Mouse (Mus musculus): ENCODE measurements around the gene Kank2. TPM values are rescaled to one million over a fixed set of nuclear protein-coding genes. Genes with fewer than 3 reads are reported as not detected.

Gene Kank2
- polyA plus RNA-seq, 1 experiment from 2014 or later: 11.1 TPM

GRCm38 (mm10) chr9:21829834-21830460 lies 31.4 kb upstream of the Kank2 start:
- Histone ChIP-seq H3K4me1 (ENCODE audit: control insufficient read depth in 2 of 2, insufficient read depth in 2 of 2, low read length in 2 of 2) (no peaks in the 10 kb centered on the region), H3K27ac (replicated peaks in 1 of 2; ENCODE audit: control insufficient read depth in 1 of 2, insufficient read depth in 1 of 2, low read depth in 2 of 2, low read length in 2 of 2) (no peak overlapping the region), H3K9me3 (ENCODE audit: control insufficient read depth, low read length) (no peaks in the 10 kb centered on the region), H3K27me3 (ENCODE audit: control insufficient read depth, insufficient read depth, low read length) (no peaks in the 10 kb centered on the region), H3K36me3 (ENCODE audit: control insufficient read depth, insufficient read depth, low read length) (peaks cover 73% of the 10 kb centered on the region), H3K4me3 (ENCODE audit: control insufficient read depth in 1 of 2, insufficient read depth in 1 of 2, low read depth in 1 of 2, low read length in 2 of 2) (no peak overlapping the region), H3K9ac (ENCODE audit: low read length) (no peak overlapping the region), H3K4me2 (ENCODE audit: low read length) (no peak overlapping the region)
- WGBS: 91% methylated on average over 14 of the region's 14 CpGs
- ATAC-seq (ENCODE audit: insufficient number of reproducible peaks, insufficient read depth, low FRiP score, low read depth): no peak

GRCm38 (mm10) chr9:21824366-21824765 lies 25.8 kb upstream of the Kank2 start:
- WGBS: 58% methylated on average over 10 of the region's 10 CpGs
- ATAC-seq (ENCODE audit: insufficient number of reproducible peaks, insufficient read depth, low FRiP score, low read depth): no peak
- peaks cover 72% of the 10 kb centered on the region for H3K36me3 ChIP-seq (ENCODE audit: control insufficient read depth, insufficient read depth, low read length)

GRCm38 (mm10) chr9:21823957-21824356 lies 25.4 kb upstream of the Kank2 start:
- Histone ChIP-seq H3K4me2 (ENCODE audit: low read length) (no peak overlapping the region), H3K9me3 (ENCODE audit: control insufficient read depth, low read length) (no peaks in the 10 kb centered on the region), H3K27me3 (ENCODE audit: control insufficient read depth, insufficient read depth, low read length) (no peaks in the 10 kb centered on the region), H3K36me3 (ENCODE audit: control insufficient read depth, insufficient read depth, low read length) (peaks cover 72% of the 10 kb centered on the region), H3K4me1 (ENCODE audit: control insufficient read depth in 2 of 2, insufficient read depth in 2 of 2, low read length in 2 of 2) (no peaks in the 10 kb centered on the region), H3K9ac (ENCODE audit: low read length) (no peak overlapping the region), H3K27ac (replicated peaks in 1 of 2; ENCODE audit: control insufficient read depth in 1 of 2, insufficient read depth in 1 of 2, low read depth in 2 of 2, low read length in 2 of 2) (no peak overlapping the region), H3K4me3 (ENCODE audit: control insufficient read depth in 1 of 2, insufficient read depth in 1 of 2, low read depth in 1 of 2, low read length in 2 of 2) (no peak overlapping the region)
- no peak for ATAC-seq (ENCODE audit: insufficient number of reproducible peaks, insufficient read depth, low FRiP score, low read depth)
- whole genome bisulfite sequencing: 73% methylated on average over 4 of the region's 4 CpGs

More at GRCm38 (mm10) chr9:21824366-21824765, 25.8 kb upstream of the Kank2 start:
- Histone ChIP-seq H3K9ac (ENCODE audit: low read length) (no peak overlapping the region), H3K27me3 (ENCODE audit: control insufficient read depth, insufficient read depth, low read length) (no peaks in the 10 kb centered on the region), H3K27ac (replicated peaks in 1 of 2; ENCODE audit: control insufficient read depth in 1 of 2, insufficient read depth in 1 of 2, low read depth in 2 of 2, low read length in 2 of 2) (no peak overlapping the region), H3K9me3 (ENCODE audit: control insufficient read depth, low read length) (no peaks in the 10 kb centered on the region), H3K4me1 (ENCODE audit: control insufficient read depth in 2 of 2, insufficient read depth in 2 of 2, low read length in 2 of 2) (no peaks in the 10 kb centered on the region), H3K4me3 (ENCODE audit: control insufficient read depth in 1 of 2, insufficient read depth in 1 of 2, low read depth in 1 of 2, low read length in 2 of 2) (no peak overlapping the region), H3K4me2 (ENCODE audit: low read length) (no peak overlapping the region)

GRCm38 (mm10) chr9:21822686-21823085 lies 24.1 kb upstream of the Kank2 start:
- no peak for ATAC-seq (ENCODE audit: insufficient number of reproducible peaks, insufficient read depth, low FRiP score, low read depth)
- 79% methylated on average over 6 of the region's 6 CpGs for WGBS

GRCm38 (mm10) chr9:21820183-21820582 lies 21.6 kb upstream of the Kank2 start:
- Histone ChIP-seq H3K9me3 (ENCODE audit: control insufficient read depth, low read length) (no peaks in the 10 kb centered on the region), H3K27ac (replicated peaks in 1 of 2; ENCODE audit: control insufficient read depth in 1 of 2, insufficient read depth in 1 of 2, low read depth in 2 of 2, low read length in 2 of 2) (no peak overlapping the region), H3K4me1 (ENCODE audit: control insufficient read depth in 2 of 2, insufficient read depth in 2 of 2, low read length in 2 of 2) (no peaks in the 10 kb centered on the region), H3K4me3 (ENCODE audit: control insufficient read depth in 1 of 2, insufficient read depth in 1 of 2, low read depth in 1 of 2, low read length in 2 of 2) (no peak overlapping the region), H3K36me3 (ENCODE audit: control insufficient read depth, insufficient read depth, low read length) (peaks cover 86% of the 10 kb centered on the region), H3K9ac (ENCODE audit: low read length) (no peak overlapping the region), H3K27me3 (ENCODE audit: control insufficient read depth, insufficient read depth, low read length) (no peaks in the 10 kb centered on the region), H3K4me2 (ENCODE audit: low read length) (no peak overlapping the region)
- no peak for ATAC-seq (ENCODE audit: insufficient number of reproducible peaks, insufficient read depth, low FRiP score, low read depth)
- 84% methylated on average over 12 of the region's 12 CpGs for WGBS

More at GRCm38 (mm10) chr9:21822686-21823085, 24.1 kb upstream of the Kank2 start:
- H3K4me1 ChIP-seq (ENCODE audit: control insufficient read depth in 2 of 2, insufficient read depth in 2 of 2, low read length in 2 of 2): no peaks in the 10 kb centered on the region
- H3K9me3 ChIP-seq (ENCODE audit: control insufficient read depth, low read length): no peaks in the 10 kb centered on the region
- H3K27ac ChIP-seq (replicated peaks in 1 of 2; ENCODE audit: control insufficient read depth in 1 of 2, insufficient read depth in 1 of 2, low read depth in 2 of 2, low read length in 2 of 2): no peak overlapping the region
- no peaks in the 10 kb centered on the region for H3K27me3 ChIP-seq (ENCODE audit: control insufficient read depth, insufficient read depth, low read length)
- peaks cover 79% of the 10 kb centered on the region for H3K36me3 ChIP-seq (ENCODE audit: control insufficient read depth, insufficient read depth, low read length)
- H3K4me3 ChIP-seq (ENCODE audit: control insufficient read depth in 1 of 2, insufficient read depth in 1 of 2, low read depth in 1 of 2, low read length in 2 of 2): no peak overlapping the region
- no peak overlapping the region for H3K4me2 ChIP-seq (ENCODE audit: low read length)
- H3K9ac ChIP-seq (ENCODE audit: low read length): no peak overlapping the region

- 95% methylated on average over 2 of the region's 2 CpGs for WGBS
- Histone ChIP-seq H3K4me3 (ENCODE audit: control insufficient read depth in 1 of 2, insufficient read depth in 1 of 2, low read depth in 1 of 2, low read length in 2 of 2) (no peak overlapping the region), H3K27ac (replicated peaks in 1 of 2; ENCODE audit: control insufficient read depth in 1 of 2, insufficient read depth in 1 of 2, low read depth in 2 of 2, low read length in 2 of 2) (no peak overlapping the region)
Observed at GRCm38 (mm10) chr9:21819181-21819729, 20.7 kb upstream of the Kank2 start.

GRCm38 (mm10) chr9:21818561-21818960 lies 20.0 kb upstream of the Kank2 start:
- H3K4me3 ChIP-seq (ENCODE audit: control insufficient read depth in 1 of 2, insufficient read depth in 1 of 2, low read depth in 1 of 2, low read length in 2 of 2): no peak overlapping the region
- no peak overlapping the region for H3K9ac ChIP-seq (ENCODE audit: low read length)
- H3K9me3 ChIP-seq (ENCODE audit: control insufficient read depth, low read length): no peaks in the 10 kb centered on the region
- H3K36me3 ChIP-seq (ENCODE audit: control insufficient read depth, insufficient read depth, low read length): peaks cover 81% of the 10 kb centered on the region
- no peaks in the 10 kb centered on the region for H3K4me1 ChIP-seq (ENCODE audit: control insufficient read depth in 2 of 2, insufficient read depth in 2 of 2, low read length in 2 of 2)
- H3K27me3 ChIP-seq (ENCODE audit: control insufficient read depth, insufficient read depth, low read length): no peaks in the 10 kb centered on the region
- 85% methylated on average over 6 of the region's 6 CpGs for WGBS
- no peak overlapping the region for H3K4me2 ChIP-seq (ENCODE audit: low read length)
- H3K27ac ChIP-seq (replicated peaks in 1 of 2; ENCODE audit: control insufficient read depth in 1 of 2, insufficient read depth in 1 of 2, low read depth in 2 of 2, low read length in 2 of 2): no peak overlapping the region
- no peak for ATAC-seq (ENCODE audit: insufficient number of reproducible peaks, insufficient read depth, low FRiP score, low read depth)

More at GRCm38 (mm10) chr9:21819181-21819729, 20.7 kb upstream of the Kank2 start:
- H3K4me2 ChIP-seq (ENCODE audit: low read length): no peak overlapping the region
- no peak overlapping the region for H3K9ac ChIP-seq (ENCODE audit: low read length)
- H3K36me3 ChIP-seq (ENCODE audit: control insufficient read depth, insufficient read depth, low read length): peaks cover 86% of the 10 kb centered on the region
- no peaks in the 10 kb centered on the region for H3K27me3 ChIP-seq (ENCODE audit: control insufficient read depth, insufficient read depth, low read length)
- ATAC-seq (ENCODE audit: insufficient number of reproducible peaks, insufficient read depth, low FRiP score, low read depth): no peak
- H3K4me1 ChIP-seq (ENCODE audit: control insufficient read depth in 2 of 2, insufficient read depth in 2 of 2, low read length in 2 of 2): no peaks in the 10 kb centered on the region
- H3K9me3 ChIP-seq (ENCODE audit: control insufficient read depth, low read length): no peaks in the 10 kb centered on the region

- 80% methylated on average over 4 of the region's 4 CpGs for WGBS
- H3K9ac ChIP-seq (ENCODE audit: low read length): no peak overlapping the region
Observed at GRCm38 (mm10) chr9:21818125-21818524, 19.6 kb upstream of the Kank2 start.

More at GRCm38 (mm10) chr9:21818125-21818524, 19.6 kb upstream of the Kank2 start:
- Histone ChIP-seq H3K4me3 (ENCODE audit: control insufficient read depth in 1 of 2, insufficient read depth in 1 of 2, low read depth in 1 of 2, low read length in 2 of 2) (no peak overlapping the region), H3K4me2 (ENCODE audit: low read length) (no peak overlapping the region), H3K27ac (replicated peaks in 1 of 2; ENCODE audit: control insufficient read depth in 1 of 2, insufficient read depth in 1 of 2, low read depth in 2 of 2, low read length in 2 of 2) (no peak overlapping the region), H3K4me1 (ENCODE audit: control insufficient read depth in 2 of 2, insufficient read depth in 2 of 2, low read length in 2 of 2) (no peaks in the 10 kb centered on the region), H3K9me3 (ENCODE audit: control insufficient read depth, low read length) (no peaks in the 10 kb centered on the region), H3K36me3 (ENCODE audit: control insufficient read depth, insufficient read depth, low read length) (peaks cover 82% of the 10 kb centered on the region), H3K27me3 (ENCODE audit: control insufficient read depth, insufficient read depth, low read length) (no peaks in the 10 kb centered on the region)
- ATAC-seq (ENCODE audit: insufficient number of reproducible peaks, insufficient read depth, low FRiP score, low read depth): no peak
